Mouse (Mus musculus) bone marrow macrophage, adult 2 months (primary cell): ENCODE data around the gene Gm5930. TPM values are rescaled to one million over a fixed set of nuclear protein-coding genes. Genes with fewer than 3 reads are reported as not detected.
"Not testable (repeated sequence)": the region's sequence is repeated elsewhere in the genome, so short reads cannot be mapped to it uniquely, and the experiment has no call there.

Experiments used
- H3K27ac ChIP-seq: 2 replicates; pipeline ENCODE4 v1.5.1; 2012; ENCODE audit warnings: low read depth, low read length; ENCODE audit not compliant: insufficient read depth
- H3K4me1 ChIP-seq: 2 replicates; pipeline ENCODE4 v1.6.1; 2012; ENCODE audit warnings: low read length; ENCODE audit not compliant: control insufficient read depth, insufficient read depth
- H3K4me3 ChIP-seq: 2 replicates; pipeline ENCODE4 v1.5.1; 2012; ENCODE audit warnings: mild to moderate bottlenecking, low read length, moderate library complexity; ENCODE audit not compliant: insufficient read depth
- polyA plus RNA-seq: library from polyadenylated mRNA; stranded (reverse); fragments of >200 nt; gene quantifications from 2 replicates; pipeline ENCODE4 v1.2.4, GENCODE M21; 2012; ENCODE audit not compliant: missing spikeins, insufficient read depth, insufficient read length

Gene Gm5930
- polyA plus RNA-seq = not detected in 2 replicates

GRCm38 (mm10) chr14:44338484-44338883, at the start of gene Gm5930:
Gene Gm5930 (minus strand): TSS chr14:44338584.
- H3K27ac ChIP-seq, H3K4me1 ChIP-seq, H3K4me3 ChIP-seq: not testable (repeated sequence)

DNA sequence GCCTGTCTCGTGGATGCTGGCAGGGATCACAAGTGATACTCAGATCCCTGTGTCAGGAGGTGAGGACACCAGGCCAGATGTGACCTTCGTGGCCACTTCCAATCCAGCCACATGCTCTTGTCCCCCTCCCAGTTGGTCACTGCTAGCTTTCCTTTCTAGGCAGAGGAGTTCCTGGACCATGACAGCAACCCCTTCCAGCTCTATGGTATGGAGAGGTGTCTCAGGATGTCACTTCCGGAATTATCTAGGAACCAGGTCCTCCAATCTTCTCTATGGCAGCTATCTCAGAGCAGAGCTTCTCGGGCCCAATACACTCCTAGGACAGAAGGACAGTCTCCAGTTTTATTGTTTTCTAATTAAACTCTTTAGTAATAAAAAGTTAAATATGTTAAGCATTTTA, 45.8 kb upstream of the Gm5930 start:
- H3K27ac ChIP-seq, H3K4me1 ChIP-seq, H3K4me3 ChIP-seq: not testable (repeated sequence)

DNA sequence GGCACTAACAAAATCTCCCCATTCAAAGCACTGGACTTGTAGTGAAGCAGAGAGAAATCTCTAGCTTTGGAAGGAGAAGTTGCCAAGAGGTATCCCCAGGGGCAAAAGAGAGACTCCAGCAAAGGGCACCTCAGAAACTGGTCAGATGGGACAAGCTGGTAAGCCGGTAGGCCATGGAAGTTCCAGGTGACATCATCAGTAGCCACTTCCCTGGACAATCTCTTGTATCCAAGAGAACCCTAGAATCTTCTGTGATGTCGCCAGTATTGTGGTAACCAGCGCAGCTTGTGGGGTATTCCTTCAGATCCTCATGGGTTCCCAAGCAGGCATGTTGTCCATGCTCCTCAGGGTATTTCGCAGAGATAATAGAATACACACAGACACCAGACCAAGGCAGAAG, 26.7 kb upstream of the Gm5930 start, which contains the start of gene Gm8229:
Gene Gm8229, plus strand, starts transcription at position 301 of the 400 bp plus-strand sequence.
- H3K4me3 ChIP-seq, H3K27ac ChIP-seq: not testable (repeated sequence)

GRCm38 (mm10) chr14:44362301-44362700, 23.9 kb upstream of the Gm5930 start:
- not testable (repeated sequence) for H3K4me1 ChIP-seq, H3K4me3 ChIP-seq, H3K27ac ChIP-seq

More for the DNA sequence above, 26.7 kb upstream of the Gm5930 start, which contains the start of gene Gm8229:
- not testable (repeated sequence) for H3K4me1 ChIP-seq

- H3K4me1 ChIP-seq, H3K4me3 ChIP-seq, H3K27ac ChIP-seq: not testable (repeated sequence)
These were observed 23.0 kb upstream of the Gm5930 start for GRCm38 (mm10) chr14:44361416-44361815.

DNA sequence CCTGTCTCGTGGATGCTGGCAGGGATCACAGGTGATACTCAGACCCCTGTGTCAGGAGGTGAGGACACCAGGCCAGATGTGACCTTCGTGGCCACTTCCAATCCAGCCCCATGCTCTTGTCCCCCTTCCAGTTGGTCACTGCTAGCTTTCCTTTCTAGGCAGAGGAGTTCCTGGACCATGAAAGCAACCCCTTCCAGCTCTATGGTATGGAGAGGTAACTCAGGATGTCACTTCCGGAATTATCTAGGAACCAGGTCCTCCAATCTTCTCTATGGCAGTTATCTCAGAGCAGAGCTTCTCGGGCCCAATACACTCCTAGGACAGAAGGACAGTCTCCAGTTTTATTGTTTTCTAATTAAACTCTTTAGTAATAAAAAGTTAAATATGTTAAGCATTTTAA, 26.3 kb downstream of the Gm5930 start:
- H3K4me1 ChIP-seq, H3K4me3 ChIP-seq, H3K27ac ChIP-seq: not testable (repeated sequence)

- H3K4me3 ChIP-seq, H3K4me1 ChIP-seq, H3K27ac ChIP-seq: not testable (repeated sequence)
These were observed 53.1 kb downstream of the Gm5930 start, which contains the start of gene Gm8220 for GRCm38 (mm10) chr14:44285280-44285679. Gene Gm8220 (plus strand): TSS chr14:44285580.

Other genes with a start within 250 kb of the Gm5930 start
- not detected in 2 replicates for gene Ear2, start 235.9 kb downstream of the Gm5930 start, polyA plus RNA-seq
- gene Gm3327, start 214.7 kb downstream of the Gm5930 start, polyA plus RNA-seq = not detected in 2 replicates
- not detected in 2 replicates for gene Gm8212, start 140.9 kb downstream of the Gm5930 start, polyA plus RNA-seq
- gene 4930503E14Rik, start 125.3 kb downstream of the Gm5930 start, polyA plus RNA-seq = not detected in 2 replicates
- gene Gm8220, start 53.0 kb downstream of the Gm5930 start, polyA plus RNA-seq = not detected in 2 replicates
- not detected in 2 replicates for gene Gm8229, start 26.8 kb upstream of the Gm5930 start, polyA plus RNA-seq
- gene Gm3371, start 72.1 kb upstream of the Gm5930 start, polyA plus RNA-seq = not detected in 2 replicates
- gene Gm8232, start 95.1 kb upstream of the Gm5930 start, polyA plus RNA-seq = not detected in 2 replicates
- gene BC061237, start 153.9 kb upstream of the Gm5930 start, polyA plus RNA-seq = not detected in 2 replicates
- not detected in 2 replicates for gene Gm17093, start 179.7 kb upstream of the Gm5930 start, polyA plus RNA-seq
- not detected in 2 replicates for gene Gm8247, start 244.6 kb upstream of the Gm5930 start, polyA plus RNA-seq